Comparison of ENCODE assay signal across 11 mouse cellular contexts in genomic region chr1:24303077-24303476, GRCm38 (mm10).
A peak's percentile ranks its signal among the peaks of the same experiment; 100 is the strongest.
DNase-seq lines count a peak whose midpoint lies in the region; ATAC-seq lines count a peak whose summit lies in the region.
"Had no signal": no experiment of that assay in that cellular context is flagged by ENCODE, and none has a peak within 500 bp of the region (broad histone marks: within the 10 kb centered on the region; RNA-seq: fewer than 3 reads in every experiment).

No protein-coding gene starts in this region.

- DNase-seq in forebrain, embryonic 11.5 days (ENCODE audit: low spot score) = no peak
- no peak for DNase-seq in kidney, postnatal 4 days
- no peak for DNase-seq in layer of hippocampus, postnatal 36 days
- DNase-seq in left cerebral cortex, postnatal 10 days (ENCODE audit: extremely low spot score in 1 of 2, low spot score in 2 of 2) = no peak

- peak; percentile 25; the same call in 1 of the 2 replicates for ATAC-seq in forebrain, embryonic 11.5 days (replicated peaks; ENCODE audit: low FRiP score)
- no peak for ATAC-seq in forebrain, embryonic 12.5 days (ENCODE audit: low FRiP score)
- ATAC-seq in kidney, embryonic 16.5 days (ENCODE audit: low FRiP score, low TSS enrichment) = 0 out of 2 replicates have a peak, but pooled peaks have one; percentile 35
- no peak for ATAC-seq in neural tube, embryonic 13.5 days (ENCODE audit: low read depth)
- no peak for ATAC-seq in neural tube, embryonic 15.5 days (ENCODE audit: low FRiP score)

- intact Hi-C loops in left cerebral cortex, postnatal 10 days (cut with DNase I) = no loop called here

- no peaks in the 10 kb centered on the region for H3K9me3 ChIP-seq in forebrain, embryonic 11.5 days (ENCODE audit: control insufficient read depth, low read length)
- H3K9me3 ChIP-seq in forebrain, embryonic 12.5 days = no peaks in the 10 kb centered on the region
- H3K9me3 ChIP-seq in kidney, embryonic 16.5 days (ENCODE audit: low read length) = no peaks in the 10 kb centered on the region
- no peaks in the 10 kb centered on the region for H3K9me3 ChIP-seq in neural tube, embryonic 13.5 days
- H3K9me3 ChIP-seq in neural tube, embryonic 15.5 days (replicated peaks) = no peaks in the 10 kb centered on the region
- H3K9me3 ChIP-seq: embryonic facial prominence, embryonic 10.5 days had no signal

- 89% methylated on average over 7 of the region's 7 CpGs for WGBS in forebrain, embryonic 11.5 days
- WGBS in forebrain, embryonic 12.5 days = 88% methylated on average over 7 of the region's 7 CpGs
- WGBS in kidney, embryonic 16.5 days = 87% methylated on average over 7 of the region's 7 CpGs
- 84% methylated on average over 7 of the region's 7 CpGs for WGBS in neural tube, embryonic 13.5 days
- WGBS in neural tube, embryonic 15.5 days = 83% methylated on average over 7 of the region's 7 CpGs

- H3K4me2 ChIP-seq in forebrain, embryonic 11.5 days (ENCODE audit: low read depth, low read length, severe bottlenecking) = no peak overlapping the region
- no peak overlapping the region for H3K4me2 ChIP-seq in forebrain, embryonic 12.5 days
- H3K4me2 ChIP-seq in kidney, embryonic 16.5 days (replicated peaks; ENCODE audit: low read depth, low read length) = no peak overlapping the region
- H3K4me2 ChIP-seq in neural tube, embryonic 13.5 days = no peak overlapping the region
- no peak overlapping the region for H3K4me2 ChIP-seq in neural tube, embryonic 15.5 days

- H3K27ac ChIP-seq in forebrain, embryonic 11.5 days (ENCODE audit: low read depth, low read length) = no peak overlapping the region
- H3K27ac ChIP-seq in forebrain, embryonic 12.5 days = no peak overlapping the region
- H3K27ac ChIP-seq in kidney, embryonic 16.5 days (ENCODE audit: low read length) = no peak overlapping the region
- no peak overlapping the region for H3K27ac ChIP-seq in neural tube, embryonic 13.5 days (replicated peaks)
- no peak overlapping the region for H3K27ac ChIP-seq in neural tube, embryonic 15.5 days (replicated peaks)
- H3K27ac ChIP-seq: embryonic facial prominence, embryonic 10.5 days; kidney, postnatal 0 days; stomach, postnatal 0 days had no signal

- no peaks in the 10 kb centered on the region for H3K4me1 ChIP-seq in forebrain, embryonic 11.5 days (replicated peaks; ENCODE audit: control insufficient read depth, insufficient read depth, low read length)
- H3K4me1 ChIP-seq in forebrain, embryonic 12.5 days = no peaks in the 10 kb centered on the region
- H3K4me1 ChIP-seq in kidney, embryonic 16.5 days (ENCODE audit: insufficient read depth, low read length) = no peaks in the 10 kb centered on the region
- H3K4me1 ChIP-seq in neural tube, embryonic 13.5 days (replicated peaks) = 0 out of 2 replicates have a peak, but pooled peaks cover 6% of the 10 kb centered on the region
- peaks cover 2% of the 10 kb centered on the region; the same call in 1 of the 2 replicates for H3K4me1 ChIP-seq in neural tube, embryonic 15.5 days
- H3K4me1 ChIP-seq: embryonic facial prominence, embryonic 10.5 days had no signal

- no peak overlapping the region for H3K9ac ChIP-seq in forebrain, embryonic 11.5 days (ENCODE audit: low read length)
- no peak overlapping the region for H3K9ac ChIP-seq in forebrain, embryonic 12.5 days
- H3K9ac ChIP-seq in kidney, embryonic 16.5 days (replicated peaks; ENCODE audit: low read length) = no peak overlapping the region
- peak overlapping the region; percentile 22; the same call in 1 of the 2 replicates for H3K9ac ChIP-seq in neural tube, embryonic 13.5 days
- H3K9ac ChIP-seq in neural tube, embryonic 15.5 days (replicated peaks) = no peak overlapping the region

- H3K36me3 ChIP-seq in forebrain, embryonic 11.5 days (ENCODE audit: control insufficient read depth, insufficient read depth, low read length) = no peaks in the 10 kb centered on the region
- no peaks in the 10 kb centered on the region for H3K36me3 ChIP-seq in forebrain, embryonic 12.5 days (replicated peaks)
- no peaks in the 10 kb centered on the region for H3K36me3 ChIP-seq in kidney, embryonic 16.5 days (ENCODE audit: insufficient read depth, low read length)
- H3K36me3 ChIP-seq in neural tube, embryonic 13.5 days = no peaks in the 10 kb centered on the region
- H3K36me3 ChIP-seq in neural tube, embryonic 15.5 days = no peaks in the 10 kb centered on the region
- H3K36me3 ChIP-seq: embryonic facial prominence, embryonic 10.5 days had no signal

- H3K4me3 ChIP-seq in forebrain, embryonic 11.5 days (ENCODE audit: low read depth, low read length) = no peak overlapping the region
- no peak overlapping the region for H3K4me3 ChIP-seq in forebrain, embryonic 12.5 days (replicated peaks)
- no peak overlapping the region for H3K4me3 ChIP-seq in kidney, embryonic 16.5 days (ENCODE audit: low read length)
- H3K4me3 ChIP-seq in neural tube, embryonic 13.5 days = no peak overlapping the region
- no peak overlapping the region for H3K4me3 ChIP-seq in neural tube, embryonic 15.5 days (replicated peaks)
- H3K4me3 ChIP-seq: embryonic facial prominence, embryonic 10.5 days had no signal

- H3K27me3 ChIP-seq in forebrain, embryonic 11.5 days (ENCODE audit: control insufficient read depth, insufficient read depth, low read length) = no peaks in the 10 kb centered on the region
- H3K27me3 ChIP-seq in forebrain, embryonic 12.5 days = no peaks in the 10 kb centered on the region
- no peaks in the 10 kb centered on the region for H3K27me3 ChIP-seq in kidney, embryonic 16.5 days (ENCODE audit: insufficient read depth, low read length)
- H3K27me3 ChIP-seq in neural tube, embryonic 13.5 days = no peaks in the 10 kb centered on the region
- H3K27me3 ChIP-seq in neural tube, embryonic 15.5 days (replicated peaks) = no peaks in the 10 kb centered on the region

Comparison
In these comparisons a context has a peak if more than half of its experiments do, and no peak if none do; other contexts are left out.
1. ATAC-seq: peak in forebrain, embryonic 11.5 days (single experiment) and kidney, embryonic 16.5 days (single experiment); none in forebrain, embryonic 12.5 days (single experiment), neural tube, embryonic 13.5 days (single experiment) and neural tube, embryonic 15.5 days (single experiment).